Mouse (Mus musculus): ENCODE results near the gene Smim8.

DNA sequence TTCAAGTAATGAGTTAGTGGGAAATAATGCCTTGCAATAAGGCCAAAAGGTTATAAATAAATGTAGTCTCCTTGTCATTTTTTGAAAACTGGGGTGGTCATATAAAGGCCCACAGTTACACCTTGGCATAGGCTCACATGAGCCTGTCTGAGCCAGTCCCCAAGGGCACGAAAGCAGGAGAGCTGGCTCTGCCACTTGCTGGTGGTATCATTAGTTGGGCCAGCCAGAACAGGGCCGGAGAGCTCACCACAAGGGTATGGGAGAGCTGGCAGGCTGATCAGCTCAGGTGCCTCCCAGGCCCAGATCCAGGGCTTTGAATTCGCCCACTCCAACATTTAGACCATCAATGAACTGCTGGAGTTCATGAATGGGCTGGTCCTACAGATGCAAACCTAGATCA, 8.3 kb upstream of the Smim8 start:
- TF ChIP-seq FLI1 (IDR thresholded peaks at IDR 0.05; ENCODE audit: low read length) (no peak), GATA1 (IDR thresholded peaks at IDR 0.05; ENCODE audit: borderline replicate concordance, low read length) (no peak)

All from megakaryocyte, embryonic 14.5 days (primary cell).